Mouse (Mus musculus) ovary, postnatal 10 days (tissue): ENCODE data around the gene Npr2.

Source experiments
- DNase-seq: peaks from one replicate; pipeline ENCODE4 v3.0.0; 2022; ENCODE audit warnings: low spot score

Npr2 gene

GRCm38 (mm10) chr4:43629106-43629817, 2.5 kb upstream of the Npr2 start:
- DNase-seq: no peak

- DNase-seq: peak; percentile 42
Observed at GRCm38 (mm10) chr4:43630030-43630581, 1.6 kb upstream of the Npr2 start.

GRCm38 (mm10) chr4:43630671-43631045, 1.1 kb upstream of the Npr2 start:
- no peak for DNase-seq

GRCm38 (mm10) chr4:43631956-43632920, 503 bp downstream of the Npr2 start:
- DNase-seq: no peak

DNA sequence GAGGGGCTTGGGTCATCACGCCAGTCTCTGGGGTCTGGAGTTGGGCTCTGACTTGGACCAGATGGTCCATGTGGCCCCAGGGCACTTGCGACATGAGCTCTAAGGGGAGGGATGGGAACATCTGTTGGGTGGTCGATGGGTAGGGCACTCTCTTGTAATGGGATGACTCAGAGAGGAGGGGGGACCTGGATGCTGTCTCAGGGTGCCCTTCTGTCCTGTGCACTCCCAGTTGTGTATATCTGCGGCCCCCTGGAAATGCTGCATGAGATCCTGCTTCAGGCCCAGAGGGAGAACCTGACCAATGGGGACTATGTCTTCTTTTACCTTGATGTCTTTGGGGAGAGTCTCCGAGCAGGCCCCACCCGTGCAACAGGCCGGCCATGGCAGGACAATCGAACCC, 1.6 kb downstream of the Npr2 start:
- DNase-seq: no peak

- no peak for DNase-seq
Observed at GRCm38 (mm10) chr4:43633736-43634135, 2.0 kb downstream of the Npr2 start.

- no peak for DNase-seq
Observed at GRCm38 (mm10) chr4:43634621-43635374, 3.1 kb downstream of the Npr2 start.

DNA sequence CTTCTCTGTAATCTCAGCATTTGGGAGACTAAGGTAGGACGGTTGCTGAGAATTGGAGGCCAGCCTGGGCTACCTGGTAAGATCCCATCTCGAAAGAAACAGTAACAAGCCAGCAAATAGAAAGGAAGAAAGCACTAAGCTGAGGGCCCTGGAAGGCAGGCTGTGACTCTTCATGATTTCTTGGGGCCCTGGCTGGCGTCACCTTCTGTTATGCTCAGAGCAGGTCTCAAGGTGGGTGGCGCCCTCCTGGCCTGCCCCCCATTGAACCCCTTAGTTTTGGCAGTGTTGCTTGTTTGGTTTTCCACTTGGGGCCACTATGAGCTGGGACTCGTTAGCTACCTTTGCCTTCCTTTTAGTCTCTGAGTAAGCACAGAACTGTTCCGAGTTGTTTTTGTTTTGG, 5.0 kb downstream of the Npr2 start:
- DNase-seq: no peak

DNA sequence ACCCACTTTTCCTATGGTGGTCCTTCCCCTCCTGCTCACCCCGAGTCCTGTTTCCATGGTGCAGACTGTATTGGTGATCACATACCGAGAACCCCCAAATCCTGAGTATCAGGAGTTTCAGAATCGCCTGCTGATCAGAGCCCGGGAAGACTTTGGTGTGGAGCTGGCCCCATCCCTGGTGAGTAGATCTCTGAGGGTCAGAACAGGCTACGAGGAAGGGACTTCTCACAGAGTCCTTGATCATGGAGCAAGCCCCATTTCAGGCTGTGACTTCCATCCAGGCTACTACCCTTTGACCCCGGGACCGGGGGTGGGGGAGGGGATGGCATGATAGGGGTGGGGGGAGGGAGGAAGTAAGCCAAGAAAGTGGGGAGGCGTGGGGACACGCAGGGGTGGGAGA, 8.3 kb downstream of the Npr2 start:
- no peak for DNase-seq

DNA sequence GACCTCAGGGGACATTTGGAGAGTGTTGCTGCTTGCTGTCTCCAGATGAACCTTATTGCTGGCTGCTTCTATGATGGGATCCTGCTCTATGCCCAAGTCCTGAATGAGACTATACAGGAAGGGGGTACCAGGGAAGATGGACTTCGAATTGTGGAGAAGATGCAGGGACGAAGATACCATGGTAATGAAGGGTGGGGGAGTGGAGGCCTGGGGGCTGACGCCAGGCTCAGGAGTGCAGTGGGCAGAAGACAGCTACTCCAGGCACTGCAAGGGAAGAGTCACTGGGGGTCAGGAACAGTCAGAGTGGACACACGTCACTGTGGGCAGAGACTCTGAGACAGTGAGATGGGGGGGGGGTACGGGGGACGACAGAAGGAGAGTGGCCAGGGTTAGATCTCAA, 8.8 kb downstream of the Npr2 start:
- DNase-seq: no peak

GRCm38 (mm10) chr4:43649783-43650182, 18.0 kb downstream of the Npr2 start:
- no peak for DNase-seq

- no peak for DNase-seq
Observed at GRCm38 (mm10) chr4:43652726-43653125, 21.0 kb downstream of the Npr2 start.

DNA sequence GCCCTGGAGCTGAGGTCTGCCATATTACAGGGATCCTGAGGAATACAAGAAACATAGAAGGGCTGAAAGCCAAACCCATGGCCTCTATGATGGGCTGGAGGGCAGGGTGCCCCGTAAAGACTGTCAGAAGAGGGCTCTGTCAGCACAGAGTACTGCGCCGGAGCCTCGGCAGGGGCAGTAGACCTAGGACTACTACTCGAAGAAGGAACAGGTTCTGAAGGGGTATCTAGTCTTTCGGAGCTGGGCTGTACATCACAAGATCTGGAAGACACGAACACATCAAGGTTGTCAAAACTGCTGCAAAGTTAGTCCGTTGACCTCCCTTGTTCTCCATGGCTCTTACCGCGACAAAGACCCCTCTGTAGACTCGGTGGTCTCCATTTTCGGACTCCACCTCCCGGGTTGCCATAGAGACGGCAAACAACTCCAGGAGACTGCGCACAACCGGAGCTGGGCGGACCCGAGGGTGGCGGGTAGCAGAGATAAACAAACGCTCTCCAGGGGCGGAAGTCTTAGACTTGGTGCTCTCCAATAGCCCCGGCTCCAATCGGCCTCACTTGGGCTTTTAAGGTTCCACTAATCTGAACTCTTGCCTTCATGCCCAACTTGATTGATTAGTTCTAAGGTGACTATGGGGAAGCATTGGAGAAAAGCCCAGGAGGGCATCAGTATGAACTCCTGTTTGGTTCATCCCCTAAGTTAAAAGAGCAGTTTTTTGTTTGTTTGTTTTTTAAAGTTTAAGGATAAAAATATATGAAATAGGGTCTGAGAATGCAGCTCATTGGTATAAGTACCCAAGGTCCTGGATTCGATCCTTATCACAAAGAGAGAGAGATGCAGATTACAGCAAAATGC, 21.7 kb downstream of the Npr2 start, which contains the start of gene Spag8:
Gene Spag8, minus strand, starts transcription at position 434 of the 855 bp plus-strand sequence.
- DNase-seq: no peak

DNA sequence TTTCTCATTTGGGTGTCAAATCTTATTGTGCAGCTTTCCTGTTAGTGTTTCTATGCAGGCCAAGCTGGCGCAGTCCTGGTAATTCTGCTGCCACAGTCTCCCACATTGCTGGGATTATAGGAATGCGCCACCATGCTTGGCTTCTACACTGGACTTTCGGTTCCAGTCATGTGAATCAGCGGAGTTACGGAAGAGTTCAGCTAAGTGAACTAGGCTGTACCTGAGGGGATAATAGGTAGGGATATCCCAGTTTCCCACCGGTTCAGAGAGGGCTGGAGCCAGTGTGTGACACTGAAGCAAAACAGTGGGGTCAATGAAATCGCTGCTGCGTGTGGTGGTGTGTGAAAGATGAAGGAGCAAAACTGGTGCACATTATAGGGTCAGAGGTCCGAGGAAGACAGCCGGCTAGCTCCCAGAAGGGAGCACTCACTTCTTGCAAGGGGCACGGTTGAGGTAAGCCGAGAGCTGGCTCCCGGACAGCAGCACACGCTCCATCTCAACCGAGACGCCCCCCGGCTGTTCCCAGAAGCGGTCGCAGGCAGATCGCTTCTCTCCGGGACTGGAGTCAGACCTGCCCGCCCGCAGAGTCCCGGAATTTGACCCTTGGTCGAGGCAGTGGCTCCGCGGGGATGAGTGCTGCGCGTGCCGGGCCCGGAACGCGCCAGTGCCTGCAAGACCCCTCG, 24.1 kb downstream of the Npr2 start:
- DNase-seq: no peak

- DNase-seq: peak; percentile 75
Observed at GRCm38 (mm10) chr4:43656339-43657109, 24.8 kb downstream of the Npr2 start, which contains the start of gene Hint2. Hint2 (minus strand) TSS chr4:43656466.

DNA sequence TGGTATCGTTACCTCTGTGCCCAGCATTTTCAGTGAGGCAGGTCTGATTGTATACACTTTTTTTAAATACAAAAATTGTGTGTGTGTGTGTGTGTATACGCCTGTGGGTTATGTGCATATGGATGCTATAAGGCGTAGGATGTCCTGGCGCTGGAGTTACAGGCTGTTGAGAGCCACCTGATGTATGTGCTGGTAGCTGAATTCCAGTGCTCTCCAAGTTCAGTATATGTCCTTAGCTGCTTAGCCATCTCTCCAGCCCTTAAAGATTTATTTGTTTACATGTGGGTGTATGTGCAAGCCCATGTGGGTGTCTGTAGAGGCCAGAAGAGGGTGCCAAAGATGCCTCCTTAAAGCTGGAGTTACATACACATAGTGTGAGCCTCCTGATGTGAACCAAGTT, 25.4 kb downstream of the Npr2 start:
- DNase-seq: no peak

DNA sequence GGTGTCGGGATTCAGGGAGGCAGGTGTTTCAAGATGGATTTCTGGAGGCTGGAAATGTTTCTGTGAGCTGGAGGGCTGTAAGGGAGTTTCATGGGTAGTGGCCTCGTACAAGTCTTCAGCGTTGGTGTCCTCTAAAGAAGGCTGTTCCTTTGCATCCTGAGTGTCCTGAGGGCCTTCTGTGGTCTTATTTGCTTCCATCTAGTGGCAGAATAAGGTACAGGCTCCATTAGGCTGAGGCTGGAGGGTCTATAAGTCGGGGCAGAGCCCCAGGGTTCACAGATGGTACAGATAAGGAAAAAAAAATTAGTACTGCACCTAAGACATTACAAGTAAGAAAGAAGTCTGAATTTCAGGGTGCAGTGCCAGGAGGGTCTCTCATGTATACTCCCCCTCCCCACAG, 34.7 kb downstream of the Npr2 start:
- DNase-seq: no peak

GRCm38 (mm10) chr4:43668782-43669427, 37.2 kb downstream of the Npr2 start, which contains the start of the genes Tmem8b and Fam221b:
Tmem8b (plus strand) TSS chr4:43668971.
Fam221b (minus strand) TSS chr4:43669145.
- DNase-seq: peak; percentile 80

- peak; percentile 74 for DNase-seq
Observed at GRCm38 (mm10) chr4:43669428-43669794, 37.7 kb downstream of the Npr2 start.
